ENCODE assay signal across 9 mouse cellular contexts in the genomic region with DNA sequence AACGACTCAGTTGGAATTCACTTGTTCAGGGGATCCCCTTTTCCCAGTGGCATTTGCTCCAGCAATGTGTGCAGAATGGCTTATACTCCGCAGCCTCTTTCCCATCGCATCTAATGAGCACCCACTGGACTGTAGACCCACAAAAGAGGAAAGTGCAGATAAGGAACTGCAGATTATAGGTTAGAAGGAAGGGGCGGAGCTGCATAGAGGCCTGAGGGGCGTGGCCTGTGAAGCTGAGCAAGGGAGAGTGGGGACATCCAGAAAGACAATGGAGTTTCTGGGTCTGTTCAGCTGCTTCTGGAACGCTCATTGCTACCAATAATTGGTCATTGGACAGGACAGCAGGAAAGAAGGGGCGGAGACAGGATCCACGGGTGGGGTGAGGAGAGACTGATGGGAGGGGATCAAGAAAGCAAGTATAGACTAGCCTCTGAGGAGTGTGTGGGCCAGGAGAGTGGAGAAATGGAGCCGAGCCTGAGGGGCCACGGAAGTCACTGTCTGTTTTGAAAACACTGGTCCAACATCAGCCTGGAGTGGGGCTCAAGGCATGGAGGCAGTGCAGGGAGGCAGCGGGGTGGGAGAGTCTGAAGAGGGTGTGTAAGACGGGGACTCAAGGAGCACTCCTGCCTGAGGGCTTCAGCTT. TPM values are rescaled to one million over a fixed set of nuclear protein-coding genes. Genes with fewer than 3 reads are reported as not detected.
DNase-seq lines count a peak whose midpoint lies in the region; ATAC-seq lines count a peak whose summit lies in the region.
"Had no signal": no experiment of that assay in that cellular context is flagged by ENCODE, and none has a peak within 500 bp of the region (broad histone marks: within the 10 kb centered on the region; RNA-seq: fewer than 3 reads in every experiment).

No protein-coding gene starts in this region.

- peaks cover 78% of the 10 kb centered on the region for H3K4me1 ChIP-seq in liver, embryonic 12.5 days
- H3K4me1 ChIP-seq in forebrain, embryonic 12.5 days: peaks cover 17% of the 10 kb centered on the region
- peaks cover 6% of the 10 kb centered on the region for H3K4me1 ChIP-seq in forebrain, embryonic 15.5 days

- H3K4me2 ChIP-seq in liver, embryonic 12.5 days: peak overlapping the region; percentile 51
- no peak overlapping the region for H3K4me2 ChIP-seq in forebrain, embryonic 12.5 days
- no peak overlapping the region for H3K4me2 ChIP-seq in forebrain, embryonic 15.5 days (replicated peaks)
- H3K4me2 ChIP-seq: heart, embryonic 15.5 days had no signal

- no peaks in the 10 kb centered on the region for H3K27me3 ChIP-seq in liver, embryonic 12.5 days (replicated peaks)
- no peaks in the 10 kb centered on the region for H3K27me3 ChIP-seq in forebrain, embryonic 12.5 days
- no peaks in the 10 kb centered on the region for H3K27me3 ChIP-seq in forebrain, embryonic 15.5 days
- H3K27me3 ChIP-seq: heart, embryonic 15.5 days had no signal

- H3K9me3 ChIP-seq in liver, embryonic 12.5 days (replicated peaks): no peaks in the 10 kb centered on the region
- H3K9me3 ChIP-seq in forebrain, embryonic 12.5 days: no peaks in the 10 kb centered on the region
- H3K9me3 ChIP-seq in forebrain, embryonic 15.5 days: no peaks in the 10 kb centered on the region
- H3K9me3 ChIP-seq: heart, embryonic 15.5 days had no signal

- H3K36me3 ChIP-seq in liver, embryonic 12.5 days: peaks cover 9% of the 10 kb centered on the region; the same call in 1 of the 2 replicates
- no peaks in the 10 kb centered on the region for H3K36me3 ChIP-seq in forebrain, embryonic 12.5 days (replicated peaks)
- H3K36me3 ChIP-seq in forebrain, embryonic 15.5 days: no peaks in the 10 kb centered on the region
- H3K36me3 ChIP-seq: heart, embryonic 15.5 days had no signal

- DNase-seq in adrenal gland, postnatal 14 days: peak; percentile 32
- no peak for DNase-seq in adrenal gland, postnatal 4 days (ENCODE audit: low spot score in 2 of 2)
- DNase-seq in c-Kit-positive CD71-negative TER-119-negative erythroid progenitor cells, embryonic 14.5 days (ENCODE audit: low read depth): peak; percentile 70
- peak; percentile 67 to 76 for DNase-seq in spleen, adult 18-20 months
- DNase-seq in urinary bladder, postnatal 4 days (ENCODE audit: low spot score in 2 of 2): no peak

- peak; percentile 19; the same call in 1 of the 2 replicates for ATAC-seq in liver, embryonic 12.5 days
- ATAC-seq in forebrain, embryonic 12.5 days (ENCODE audit: low FRiP score): no peak
- no peak for ATAC-seq in forebrain, embryonic 15.5 days (replicated peaks)

- H3K9ac ChIP-seq in liver, embryonic 12.5 days: peak overlapping the region; percentile 23; the same call in 1 of the 2 replicates
- no peak overlapping the region for H3K9ac ChIP-seq in forebrain, embryonic 12.5 days
- H3K9ac ChIP-seq in forebrain, embryonic 15.5 days (replicated peaks): no peak overlapping the region
- H3K9ac ChIP-seq: heart, embryonic 15.5 days had no signal

- 21% methylated on average over 12 of the region's 12 CpGs for WGBS in liver, embryonic 12.5 days (ENCODE audit: insufficient replicate concordance)
- WGBS in forebrain, embryonic 12.5 days: 65% methylated on average over 12 of the region's 12 CpGs
- WGBS in forebrain, embryonic 15.5 days: 68% methylated on average over 12 of the region's 12 CpGs

- no peak overlapping the region for H3K4me3 ChIP-seq in liver, embryonic 12.5 days
- H3K4me3 ChIP-seq in forebrain, embryonic 12.5 days (replicated peaks): no peak overlapping the region
- no peak overlapping the region for H3K4me3 ChIP-seq in forebrain, embryonic 15.5 days
- H3K4me3 ChIP-seq: heart, embryonic 15.5 days had no signal

- peak overlapping the region; percentile 70 for H3K27ac ChIP-seq in liver, embryonic 12.5 days
- H3K27ac ChIP-seq in forebrain, embryonic 12.5 days: no peak overlapping the region
- H3K27ac ChIP-seq in forebrain, embryonic 15.5 days (replicated peaks): no peak overlapping the region
- H3K27ac ChIP-seq: heart, embryonic 15.5 days had no signal

RNA-seq across cellular contexts. Expression of a gene that starts 3.8 kb away (rescaled TPM):
- 46.4 and 48.0 TPM in 2 replicates for total RNA-seq in adrenal gland, postnatal 14 days (2021)
- 10 to 100 TPM; 47.5 to 49.4 TPM for total RNA-seq in adrenal gland, postnatal 4 days (2021)
- 8.5 and 10.4 TPM in 2 replicates for polyA plus RNA-seq in liver, embryonic 12.5 days (2016; fragmentation: Nextera tagmentation; extraction: Ambion mirVana)
- polyA plus RNA-seq in forebrain, embryonic 12.5 days (2016; fragmentation: Nextera tagmentation; extraction: Ambion mirVana): 10.1 and 10.7 TPM in 2 replicates
- polyA plus RNA-seq in forebrain, embryonic 15.5 days (2015; fragmentation: Nextera tagmentation; extraction: Ambion mirVana): 8.1 and 8.4 TPM in 2 replicates

RNA-seq across cellular contexts. Expression of a gene that starts 56.5 kb away (rescaled TPM):
- 52.5 and 55.7 TPM in 2 replicates for total RNA-seq in adrenal gland, postnatal 14 days (2021)
- 1 to 10 TPM; 9.1 to 9.7 TPM for total RNA-seq in adrenal gland, postnatal 4 days (2021)
- polyA plus RNA-seq in liver, embryonic 12.5 days (2016; fragmentation: Nextera tagmentation; extraction: Ambion mirVana): 62.2 TPM in 2 replicates
- 15.0 and 15.5 TPM in 2 replicates for polyA plus RNA-seq in forebrain, embryonic 12.5 days (2016; fragmentation: Nextera tagmentation; extraction: Ambion mirVana)
- 5.0 and 6.5 TPM in 2 replicates for polyA plus RNA-seq in forebrain, embryonic 15.5 days (2015; fragmentation: Nextera tagmentation; extraction: Ambion mirVana)

Comparison
In these comparisons a context has a peak if more than half of its experiments do, and no peak if none do; other contexts are left out.
1. DNase-seq: peak in adrenal gland, postnatal 14 days (single experiment), c-Kit-positive CD71-negative TER-119-negative erythroid progenitor cells, embryonic 14.5 days (single experiment) and spleen, adult 18-20 months (2 of 2); none in adrenal gland, postnatal 4 days (0 of 2) and urinary bladder, postnatal 4 days (0 of 2).